Mouse (Mus musculus): ENCODE data around the gene Abl2.

GRCm38 (mm10) chr1:156558950-156559640 lies 509 bp downstream of the Abl2 start:
- TF ChIP-seq CTCF (IDR thresholded peaks at IDR 0.05; ENCODE audit: extremely low read depth, insufficient read length, insufficient replicate concordance, low read depth, low read length) = no peak
- no peak for TF ChIP-seq POLR2A (IDR thresholded peaks at IDR 0.05; ENCODE audit: low read depth, low read length)

Measured in small intestine, adult 2 months (tissue).